Mouse (Mus musculus) heart, adult 2 months (tissue): ENCODE measurements around the gene Zfpm1.

Experiments used
- CTCF ChIP-seq: fragments of 200-600 bp; IDR thresholded peaks from 2 replicates; pipeline ENCODE4 v1.8.1; 2022; ENCODE audit warnings: antibody characterized with exemption, mild to moderate bottlenecking, moderate library complexity
- EP300 ChIP-seq: fragments of 200-500 bp; IDR thresholded peaks from 2 replicates; pipeline ENCODE4 v1.6.1; 2011; ENCODE audit warnings: low read depth, low read length, control low read depth; ENCODE audit not compliant: insufficient read depth
- POLR2A ChIP-seq: fragments of 200-500 bp; IDR thresholded peaks from 2 replicates; pipeline ENCODE4 v1.6.1; 2011; ENCODE audit warnings: mild to moderate bottlenecking, low read depth, low read length, control low read depth; ENCODE audit not compliant: insufficient read depth

DNA sequence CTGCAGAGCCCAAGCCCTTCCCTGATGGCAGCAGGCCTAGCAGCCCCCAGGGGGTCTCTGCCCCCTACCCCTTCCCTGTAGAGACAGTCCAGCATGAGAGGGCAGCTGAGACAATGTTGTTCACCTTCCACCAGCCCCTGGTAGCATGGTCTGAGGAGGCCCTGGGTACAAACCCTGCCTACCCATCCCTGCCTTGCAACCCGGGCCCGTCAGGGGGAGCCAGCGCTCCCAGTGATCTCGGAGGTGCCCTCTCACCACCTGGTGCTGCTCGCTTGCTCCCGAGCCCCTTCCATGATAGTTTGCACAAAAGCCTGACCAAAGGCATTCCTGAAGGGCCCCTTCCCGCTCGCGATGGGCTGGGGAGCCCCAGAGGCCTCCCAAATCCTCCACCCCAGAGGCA lies 21.2 kb upstream of the Zfpm1 start:
- TF ChIP-seq CTCF = no peak
- TF ChIP-seq EP300 = no peak
- TF ChIP-seq POLR2A = no peak
